Mouse (Mus musculus) G1E-ER4 (cell line): ENCODE measurements around the gene Cars2. TPM values are rescaled to one million over a fixed set of nuclear protein-coding genes. Genes with fewer than 3 reads are reported as not detected.

Experiments used
- GATA1 ChIP-seq: IDR thresholded peaks from one replicate; pipeline ENCODE4 v1.8.0; 2012; ENCODE audit warnings: low read length, inconsistent platforms
- polyA plus RNA-seq: library from polyadenylated mRNA; stranded (reverse); fragments of >175 nt; gene quantifications from 2 replicates; pipeline ENCODE4 v1.2.3, GENCODE M21; 2012

Cars2 gene
- 45.2 and 57.4 TPM in 2 replicates for polyA plus RNA-seq

GRCm38 (mm10) chr8:11550281-11550948 lies at the start of gene Cars2:
Cars2 (minus strand) TSS chr8:11550783.
- no peak for TF ChIP-seq GATA1

- no peak for TF ChIP-seq GATA1
Measured at GRCm38 (mm10) chr8:11593222-11593884, 42.8 kb upstream of the Cars2 start.

GRCm38 (mm10) chr8:11592296-11592695 lies 41.7 kb upstream of the Cars2 start:
- no peak for TF ChIP-seq GATA1

- no peak for TF ChIP-seq GATA1
Measured at GRCm38 (mm10) chr8:11591837-11592236, 41.3 kb upstream of the Cars2 start.

GRCm38 (mm10) chr8:11586374-11586745 lies 35.8 kb upstream of the Cars2 start:
- no peak for TF ChIP-seq GATA1

GRCm38 (mm10) chr8:11585513-11586373 lies 35.2 kb upstream of the Cars2 start:
- TF ChIP-seq GATA1: no peak

GRCm38 (mm10) chr8:11575604-11576384 lies 25.2 kb upstream of the Cars2 start:
- TF ChIP-seq GATA1: no peak

GRCm38 (mm10) chr8:11574911-11575603 lies 24.5 kb upstream of the Cars2 start:
- TF ChIP-seq GATA1: no peak

- TF ChIP-seq GATA1: no peak
Measured at GRCm38 (mm10) chr8:11572428-11572827, 21.8 kb upstream of the Cars2 start.

GRCm38 (mm10) chr8:11571950-11572349 lies 21.4 kb upstream of the Cars2 start:
- no peak for TF ChIP-seq GATA1

- no peak for TF ChIP-seq GATA1
Measured at GRCm38 (mm10) chr8:11570742-11571141, 20.2 kb upstream of the Cars2 start.

- no peak for TF ChIP-seq GATA1
Measured at GRCm38 (mm10) chr8:11569260-11570097, 18.9 kb upstream of the Cars2 start.

- no peak for TF ChIP-seq GATA1
Measured at GRCm38 (mm10) chr8:11564721-11565120, 14.1 kb upstream of the Cars2 start.

- no peak for TF ChIP-seq GATA1
Measured at GRCm38 (mm10) chr8:11564236-11564635, 13.7 kb upstream of the Cars2 start.
